Mouse (Mus musculus) embryonic stem cell, embryonic (primary cell): ENCODE results near the gene Rnf4.

Source experiments
- CTCF ChIA-PET, 4 experiments: fragments of 300-600 bp in 2 of 4; fragments of 350-600 bp in 2 of 4; sonication (Branson Sonifier 250); formaldehyde crosslinking; loops; one replicate each; lab custom pipeline; 2022; ENCODE audit warnings: inconsistent platforms in 2 of 4; lab: Charles Lee
- POLR2A ChIA-PET, 4 experiments: fragments of 300-600 bp in 2 of 4; fragments of 350-600 bp in 2 of 4; sonication (Branson Sonifier 250); formaldehyde crosslinking; loops; one replicate each; lab custom pipeline; 2022; ENCODE audit warnings: antibody characterized with exemption in 4 of 4, inconsistent platforms in 1 of 4; lab: Charles Lee

Rnf4 gene

DNA sequence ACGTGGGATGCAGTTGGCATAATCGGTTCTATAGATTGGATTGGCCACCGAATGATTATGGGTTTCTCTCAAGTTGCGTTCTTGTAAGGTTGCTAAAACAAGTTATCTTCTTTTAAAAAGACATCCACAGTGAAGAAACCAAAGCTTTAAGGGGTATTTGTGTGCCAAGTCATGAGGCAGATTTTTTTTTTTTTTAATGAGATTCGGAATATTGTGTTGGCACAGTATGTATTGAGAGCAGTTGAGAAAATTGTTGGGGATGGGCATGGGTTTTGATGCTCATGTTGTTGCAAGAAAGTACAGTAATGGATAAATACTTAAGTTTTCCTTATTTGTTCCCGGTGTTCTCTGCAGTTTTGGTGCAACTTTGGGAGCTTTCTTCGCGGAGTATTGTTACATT, 34.8 kb downstream of the Rnf4 start:
- POLR2A ChIA-PET: interaction anchor here (0.6 to 30.5 kb wide), 30 partner anchors 9 to 294 kb away, joined by 3 to 546 read pairs (median 6); partner anchors contain the start of genes Grk4 (in 3 of the 4), Nop14 (in 3 of the 4), Rnf4 (in 3 of the 4) and Cfap99 (in 1 of the 4)
- CTCF ChIA-PET: interaction anchor here in 2 of 4 experiments (0.8 to 1.1 kb wide), 2 partner anchors 9 to 289 kb away, joined by 3 read pairs; partner anchors contain the start of gene Nop14 (in 1 of the 2)

DNA sequence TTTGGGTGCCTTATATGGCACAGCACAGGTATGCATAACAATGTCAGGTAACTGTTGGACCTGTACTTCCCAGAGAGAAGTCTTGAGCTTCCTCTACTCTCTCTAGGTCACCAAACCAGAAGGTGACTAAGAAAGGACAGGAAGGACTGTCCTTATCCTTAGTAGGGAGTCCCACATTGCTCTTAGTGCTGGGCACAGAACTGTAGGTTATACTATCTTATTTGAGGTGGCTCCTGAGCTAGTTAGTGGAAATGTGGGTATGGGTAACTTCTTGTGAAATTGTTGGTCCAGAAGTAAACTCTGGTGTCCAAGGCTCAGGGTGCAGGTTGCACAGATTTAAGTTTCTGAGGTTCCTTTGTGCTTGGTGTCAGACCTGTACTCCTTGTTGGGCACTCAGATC, 36.1 kb downstream of the Rnf4 start:
- CTCF ChIA-PET: interaction anchor here in 1 of 4 experiments (1.0 kb wide), 1 partner anchor 14 kb away, joined by 3 read pairs; no protein-coding TSS in a partner anchor
- POLR2A ChIA-PET: interaction anchor here in 3 of 4 experiments (0.6 to 30.5 kb wide), 17 partner anchors 7 to 288 kb away, joined by 3 to 546 read pairs (median 6); partner anchors contain the start of genes Grk4 (in 3 of the 3), Nop14 (in 3 of the 3), Rnf4 (in 2 of the 3) and Tnip2 (in 1 of the 3)

DNA sequence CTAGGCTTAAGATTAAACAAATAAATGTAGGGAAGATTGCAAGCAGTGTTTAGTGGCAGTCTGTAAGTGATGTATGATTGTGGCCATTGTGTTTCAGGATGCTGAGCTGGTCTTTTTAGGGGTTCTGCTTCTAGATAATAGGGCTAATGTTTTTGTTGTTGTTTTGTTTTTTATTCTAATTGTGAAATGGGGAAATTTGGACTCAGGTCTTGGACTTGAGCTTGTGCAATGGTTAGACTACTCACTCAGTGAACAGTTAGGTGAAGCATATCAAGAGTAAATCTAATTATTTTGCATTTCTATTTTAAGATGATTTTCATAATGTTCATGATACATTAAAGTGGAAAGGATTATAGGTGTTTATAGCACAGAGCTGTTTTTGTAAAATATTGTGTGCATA, 36.5 kb downstream of the Rnf4 start:
- POLR2A ChIA-PET: interaction anchor here in 2 of 4 experiments (0.5 to 30.5 kb wide), 15 partner anchors 7 to 716 kb away, joined by 3 to 546 read pairs (median 7); partner anchors contain the start of genes Grk4 (in 2 of the 2), Nop14 (in 2 of the 2), Rnf4 (in 2 of the 2) and Tnip2 (in 1 of the 2)

DNA sequence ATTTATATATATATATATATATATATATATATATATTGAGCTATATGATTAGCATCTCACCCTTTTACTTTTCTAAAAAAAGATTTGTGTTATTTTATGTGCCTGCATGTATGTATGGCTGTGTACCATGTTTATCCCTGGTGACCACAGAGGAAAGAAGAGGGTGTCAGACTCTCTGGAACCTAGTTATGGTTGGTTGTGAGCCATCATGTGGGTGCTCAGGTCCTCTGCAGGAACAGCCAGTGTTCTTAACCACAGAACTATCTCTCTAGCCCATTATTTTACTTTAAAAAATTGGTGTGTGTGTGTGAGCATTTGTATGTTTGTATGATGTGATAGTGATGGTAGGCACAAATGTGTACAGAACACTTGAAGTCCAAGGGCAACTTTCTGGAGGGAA, 42.7 kb downstream of the Rnf4 start:
- ChIA-PET CTCF (interaction anchor here in 3 of 4 experiments (0.6 to 1.4 kb wide), 4 partner anchors 8 to 143 kb away, joined by 3 to 6 read pairs (median 3); partner anchors contain the start of gene Fam193a (in 1 of the 3)), POLR2A (interaction anchor here in 3 of 4 experiments (1.1 to 3.8 kb wide), 8 partner anchors 8 to 43 kb away, joined by 3 to 35 read pairs (median 6); partner anchors contain the start of genes Rnf4 (in 3 of the 3) and Fam193a (in 2 of the 3))

More for the DNA sequence above, 36.5 kb downstream of the Rnf4 start:
- CTCF ChIA-PET: interaction anchor here in 1 of 4 experiments (1.0 kb wide), 1 partner anchor 14 kb away, joined by 3 read pairs; no protein-coding TSS in a partner anchor

DNA sequence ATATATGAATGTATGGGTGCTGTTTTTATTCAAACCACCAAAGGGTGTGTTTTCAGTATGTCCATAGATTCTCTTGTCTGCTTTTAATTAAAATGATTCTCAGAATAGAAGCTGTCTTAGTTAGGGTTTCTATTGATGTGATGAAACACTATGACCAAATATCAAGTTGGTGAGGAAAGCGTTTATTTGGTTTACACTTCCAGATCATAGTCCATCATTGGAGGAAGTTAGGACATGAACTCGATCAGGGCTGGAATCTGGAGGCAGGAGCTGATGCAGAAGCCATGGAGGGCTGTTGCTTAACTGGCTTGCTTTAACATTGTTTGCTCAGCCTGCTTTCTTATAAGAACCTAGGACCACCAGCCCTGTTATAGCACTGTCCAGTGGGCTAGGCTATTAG, 45.6 kb downstream of the Rnf4 start:
- CTCF ChIA-PET: interaction anchor here in 1 of 4 experiments (1.1 to 1.4 kb wide), 2 partner anchors 16 to 249 kb away, joined by 3 read pairs; no protein-coding TSS in a partner anchor

DNA sequence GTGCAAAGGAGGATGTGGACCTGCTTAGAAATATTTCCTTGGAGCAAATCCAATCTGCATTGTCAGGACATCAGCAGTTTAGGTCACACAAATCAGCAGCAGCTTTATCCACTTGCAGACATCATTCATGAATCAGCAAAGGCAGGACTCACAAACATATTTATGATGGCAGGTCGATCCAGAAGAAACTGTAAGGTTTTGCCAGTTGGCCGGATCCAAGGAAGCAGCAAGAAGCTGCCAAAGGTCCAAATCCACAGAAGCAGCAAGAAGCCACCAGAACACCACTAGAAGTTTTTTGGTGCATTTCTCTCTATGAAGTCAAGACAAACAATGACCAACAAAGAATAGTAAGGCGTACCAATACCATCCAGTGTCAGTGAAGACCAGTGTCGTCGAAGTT, 49.5 kb downstream of the Rnf4 start:
- ChIA-PET CTCF (interaction anchor here in 1 of 4 experiments (1.0 kb wide), 1 partner anchor 14 kb away, joined by 3 read pairs; no protein-coding TSS in a partner anchor), POLR2A (interaction anchor here in 1 of 4 experiments (1.0 to 3.0 kb wide), 3 partner anchors 9 to 49 kb away, joined by 3 to 15 read pairs (median 6); partner anchors contain the start of gene Rnf4)

More for the DNA sequence above, 45.6 kb downstream of the Rnf4 start:
- POLR2A ChIA-PET: interaction anchor here in 2 of 4 experiments (0.8 to 3.5 kb wide), 4 partner anchors 11 to 46 kb away, joined by 3 to 20 read pairs (median 4); partner anchors contain the start of genes Fam193a (in 1 of the 2) and Rnf4 (in 1 of the 2)

DNA sequence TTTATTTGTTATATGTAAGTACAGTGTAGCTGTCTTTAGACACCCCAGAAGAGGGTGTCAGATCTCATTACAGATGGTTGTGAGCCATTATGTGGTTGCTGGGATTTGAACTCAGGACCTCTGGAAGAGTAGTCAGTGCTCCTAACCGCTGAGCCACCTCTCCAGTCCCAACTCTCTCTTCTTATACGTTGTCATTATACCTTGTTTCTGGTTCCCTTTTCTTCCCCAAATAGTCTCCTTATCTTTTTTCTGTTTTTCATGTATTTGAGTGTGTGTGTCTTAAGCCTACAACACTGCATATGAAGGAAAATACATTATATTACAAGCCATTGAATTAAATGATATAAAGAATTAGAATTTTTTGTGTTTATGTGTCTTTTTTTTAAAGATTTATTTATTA, 50.7 kb downstream of the Rnf4 start:
- ChIA-PET CTCF (interaction anchor here in 2 of 4 experiments (0.7 to 1.0 kb wide), 2 partner anchors 15 to 290 kb away, joined by 3 to 4 read pairs; no protein-coding TSS in a partner anchor), POLR2A (interaction anchor here in 2 of 4 experiments (0.6 to 2.4 kb wide), 4 partner anchors 17 to 1350 kb away, joined by 3 to 6 read pairs (median 4); partner anchors contain the start of genes Fam193a (in 1 of the 2) and Rnf4 (in 1 of the 2))

DNA sequence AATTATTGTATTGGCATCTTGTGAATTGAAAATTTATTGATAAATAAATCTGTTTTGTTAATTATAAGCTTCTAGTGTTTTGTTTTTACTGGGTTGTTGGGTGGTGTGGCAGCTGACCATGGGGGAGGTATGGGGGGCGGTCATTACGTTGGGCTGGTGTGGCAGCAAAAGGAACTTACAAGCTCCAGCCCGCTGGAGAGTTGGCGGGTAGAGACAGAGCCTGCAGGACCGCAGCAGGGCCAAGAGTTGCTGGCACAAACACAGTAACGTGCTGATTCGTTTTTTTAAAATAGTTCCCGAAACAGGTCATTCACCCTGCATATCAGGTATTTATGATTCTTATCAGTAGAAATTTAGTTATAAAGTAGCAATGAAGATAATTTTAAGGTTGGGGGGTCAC, 57.2 kb downstream of the Rnf4 start:
- POLR2A ChIA-PET: interaction anchor here in 1 of 4 experiments (1.2 to 1.8 kb wide), 2 partner anchors 24 to 57 kb away, joined by 3 to 7 read pairs; partner anchors contain the start of gene Rnf4

DNA sequence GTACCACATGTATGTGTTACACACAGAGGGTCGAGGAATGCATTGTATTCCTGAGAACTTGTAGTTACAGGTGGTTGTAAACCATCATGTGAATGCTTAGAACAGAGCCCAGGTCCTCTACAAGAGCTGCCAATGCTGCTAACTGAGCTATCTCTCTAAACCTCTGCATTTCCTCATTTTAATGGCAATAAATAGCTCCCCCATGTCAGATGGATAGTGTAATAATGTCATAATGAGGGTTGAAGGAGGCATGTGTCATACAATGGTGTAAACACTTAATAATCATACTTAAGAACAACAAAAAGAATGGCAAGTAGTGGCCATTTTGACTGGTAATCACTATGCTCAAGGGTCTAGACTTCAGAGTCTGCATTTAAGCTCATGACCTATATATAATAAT, 59.3 kb downstream of the Rnf4 start:
- CTCF ChIA-PET: no interaction called here
- POLR2A ChIA-PET: interaction anchor here in 2 of 4 experiments (0.8 to 2.8 kb wide), 8 partner anchors 11 to 265 kb away, joined by 3 to 15 read pairs (median 4); partner anchors contain the start of genes Rnf4 (in 2 of the 2), Grk4 (in 1 of the 2) and Nop14 (in 1 of the 2)

More for the DNA sequence above, 57.2 kb downstream of the Rnf4 start:
- CTCF ChIA-PET: no interaction called here

DNA sequence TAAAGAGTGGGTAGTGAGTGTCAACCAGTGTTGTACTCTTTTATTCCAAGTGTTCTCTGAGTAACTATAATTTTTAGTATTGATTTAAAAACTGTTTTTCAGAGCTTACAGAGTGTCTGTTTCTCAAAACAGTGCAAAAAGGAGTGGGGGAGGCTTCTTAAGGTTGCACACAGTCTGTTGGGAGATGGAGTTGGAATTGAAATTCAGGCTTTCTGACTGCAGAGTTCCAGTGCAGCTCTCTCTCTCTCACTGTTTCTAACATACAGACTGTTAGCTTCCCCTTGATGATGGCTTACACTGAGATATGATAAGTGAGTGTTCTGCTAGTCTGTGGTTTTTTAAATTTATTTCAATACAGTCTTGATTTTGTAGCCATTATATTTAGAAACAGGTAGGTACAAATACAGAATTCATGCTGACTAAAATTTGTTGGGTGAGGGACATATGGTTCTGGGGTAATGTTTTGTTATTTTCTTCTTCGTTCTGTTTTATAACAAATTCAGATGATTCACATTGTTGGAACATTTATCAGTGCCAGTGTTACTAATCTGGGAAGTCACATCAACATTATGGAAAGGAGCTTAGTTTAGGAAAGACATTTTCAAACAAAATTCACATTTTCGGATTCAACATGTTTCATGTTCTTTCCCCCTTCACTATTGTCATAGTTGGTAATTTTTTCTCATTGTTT, 59.9 kb downstream of the Rnf4 start:
- ChIA-PET CTCF (interaction anchor here in 2 of 4 experiments (0.6 to 0.7 kb wide), 2 partner anchors 71 to 858 kb away, joined by 3 read pairs; no protein-coding TSS in a partner anchor), POLR2A (interaction anchor here in 3 of 4 experiments (0.8 to 2.8 kb wide), 10 partner anchors 12 to 264 kb away, joined by 3 to 15 read pairs (median 6); partner anchors contain the start of genes Nop14 (in 2 of the 3), Rnf4 (in 2 of the 3), Fam193a (in 1 of the 3) and Grk4 (in 1 of the 3))

DNA sequence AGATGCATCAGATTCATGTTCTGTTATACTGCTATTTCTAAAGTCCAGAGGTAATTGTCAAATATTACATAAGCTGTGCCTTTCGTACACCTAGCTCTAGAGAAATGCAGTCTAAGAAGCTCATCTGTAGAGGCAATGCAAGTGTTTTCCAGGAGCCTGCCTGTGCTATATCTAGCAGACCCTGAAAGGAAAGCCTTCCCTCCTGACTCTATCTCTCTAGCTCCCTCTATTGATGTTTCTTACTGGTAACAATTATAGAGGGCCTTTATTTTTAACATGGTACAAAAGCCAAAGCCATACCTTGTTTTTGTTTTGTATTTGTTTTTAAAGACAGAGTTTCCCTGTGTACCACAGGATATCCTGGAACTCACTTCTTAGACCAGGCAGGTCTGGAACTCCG, 61.8 kb downstream of the Rnf4 start:
- ChIA-PET POLR2A (interaction anchor here in 2 of 4 experiments (0.7 to 2.2 kb wide), 11 partner anchors 9 to 116 kb away, joined by 3 to 9 read pairs (median 4); partner anchors contain the start of genes Fam193a (in 2 of the 2), Rnf4 (in 2 of the 2) and Tnip2 (in 2 of the 2)), CTCF (interaction anchor here (0.6 to 2.5 kb wide), 10 partner anchors 9 to 262 kb away, joined by 3 to 12 read pairs (median 3); partner anchors contain the start of genes Fam193a (in 1 of the 4), Grk4 (in 1 of the 4), Mxd4 (in 1 of the 4) and Nop14 (in 1 of the 4))

DNA sequence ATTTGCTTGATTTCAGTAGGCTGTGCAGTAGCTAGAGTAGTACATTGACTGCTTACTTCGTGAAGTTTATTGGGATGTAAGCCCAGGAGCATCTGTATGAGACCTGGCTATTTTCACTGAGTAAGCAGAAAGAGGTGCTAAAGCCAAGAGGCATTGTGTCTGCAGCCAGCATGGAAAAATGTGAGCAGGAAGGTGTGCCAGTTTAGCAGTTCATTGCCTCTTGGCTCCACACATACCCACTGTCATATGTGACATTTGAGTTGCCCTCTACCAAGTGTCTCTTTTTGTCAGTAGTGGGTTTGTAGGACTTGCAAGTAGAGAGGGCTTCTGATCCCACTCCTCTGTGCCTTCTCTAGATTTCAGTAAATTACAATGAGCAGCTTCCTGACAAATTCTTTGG, 62.2 kb downstream of the Rnf4 start:
- CTCF ChIA-PET: interaction anchor here in 3 of 4 experiments (0.6 to 2.5 kb wide), 9 partner anchors 9 to 262 kb away, joined by 3 to 12 read pairs (median 3); partner anchors contain the start of genes Grk4 (in 1 of the 3), Mxd4 (in 1 of the 3) and Nop14 (in 1 of the 3)
- POLR2A ChIA-PET: interaction anchor here in 2 of 4 experiments (0.7 to 1.6 kb wide), 8 partner anchors 10 to 115 kb away, joined by 3 to 5 read pairs (median 4); partner anchors contain the start of genes Tnip2 (in 2 of the 2), Fam193a (in 1 of the 2) and Rnf4 (in 1 of the 2)
